Mouse (Mus musculus) C2C12 (cell line): ENCODE data around the gene Adamts20.

Experiments
- CEBPB ChIP-seq: IDR thresholded peaks from one replicate; pipeline ENCODE4 v1.6.1; 2011; ENCODE audit warnings: low read depth, mild to moderate bottlenecking, control low read depth, moderate library complexity
- CTCF ChIP-seq: IDR thresholded peaks from one replicate; pipeline ENCODE4 v1.5.1; 2011; ENCODE audit not compliant: control insufficient read depth, insufficient read depth, insufficient read length
- FOSL1 ChIP-seq: IDR thresholded peaks from one replicate; pipeline ENCODE4 v1.8.0; 2011; ENCODE audit warnings: mild to moderate bottlenecking, low read length; ENCODE audit not compliant: poor library complexity, insufficient read depth, severe bottlenecking
- MAX ChIP-seq: IDR thresholded peaks from one replicate; pipeline ENCODE4 v1.6.1; 2011; ENCODE audit warnings: mild to moderate bottlenecking, control low read depth
- MYOG ChIP-seq: IDR thresholded peaks from one replicate; pipeline ENCODE4 v1.6.1; 2011; ENCODE audit not compliant: control insufficient read depth, insufficient read length; ENCODE audit errors: extremely low read depth
- USF1 ChIP-seq: IDR thresholded peaks from one replicate; pipeline ENCODE4 v1.6.1; 2011; ENCODE audit warnings: low read depth, mild to moderate bottlenecking, control low read depth, moderate library complexity

DNA sequence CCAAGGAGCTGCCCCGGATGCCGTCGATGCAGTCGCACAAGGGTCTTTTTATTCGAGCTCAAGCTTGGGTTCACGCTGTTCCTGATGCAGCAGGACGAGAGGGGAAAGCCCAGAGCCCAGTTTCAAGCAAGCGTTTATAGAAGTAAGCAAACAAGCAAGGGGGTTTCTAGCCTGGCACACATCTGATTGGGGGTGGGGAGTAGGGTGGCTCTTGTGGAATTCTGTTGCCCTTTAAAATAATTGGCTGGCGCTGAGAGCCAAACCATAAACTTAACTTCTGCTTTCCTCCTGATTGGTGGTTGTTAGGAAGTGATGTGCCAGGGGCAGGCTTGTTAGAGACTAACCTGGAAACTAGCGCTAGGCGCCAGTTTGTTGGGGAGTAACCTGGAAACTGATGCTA lies at the start of gene Adamts20:
- no peak for TF ChIP-seq CTCF
- no peak for TF ChIP-seq CEBPB
- no peak for TF ChIP-seq MYOG
- TF ChIP-seq MAX, result no peak
- no peak for TF ChIP-seq USF1
- TF ChIP-seq FOSL1, result no peak
